Mouse (Mus musculus): Measurements from ENCODE around the gene Gm45208. TPM values are rescaled to one million over a fixed set of nuclear protein-coding genes. Genes with fewer than 3 reads are reported as not detected.
A peak's percentile ranks its signal among the peaks of the same experiment; 100 is the strongest.

Gm45208 gene
- polyA plus RNA-seq, 1 experiment from 2014 or later = 2.7 TPM

GRCm38 (mm10) chrX:7764657-7765280 is 42.7 kb downstream of the Gm45208 start:
- Histone ChIP-seq H3K4me1 (ENCODE audit: insufficient read depth, low read depth, low read length) (no peaks in the 10 kb centered on the region), H3K9me3 (ENCODE audit: low read length) (no peaks in the 10 kb centered on the region), H3K36me3 (ENCODE audit: insufficient read depth, low read length) (no peaks in the 10 kb centered on the region; the same call in 1 of the 2 replicates), H3K9ac (replicated peaks; ENCODE audit: low read depth) (no peak overlapping the region), H3K4me2 (replicated peaks; ENCODE audit: low read depth, low read length) (peak overlapping the region; percentile 59), H3K27me3 (replicated peaks; ENCODE audit: insufficient read depth, low read length) (no peaks in the 10 kb centered on the region), H3K4me3 (ENCODE audit: low read depth, low read length) (peak overlapping the region; percentile 23), H3K27ac (ENCODE audit: low read length) (0 out of 2 replicates have a peak overlapping the region, but pooled peaks have one; percentile 62)
- DNase-seq (ENCODE audit: low spot score) (no peak), ATAC-seq (no peak)
- 24% methylated on average over 8 of the region's 9 CpGs for WGBS
- TF ChIP-seq CTCF (IDR thresholded peaks at IDR 0.05) (no peak), EP300 (IDR thresholded peaks at IDR 0.05) (no peak)

- 25% methylated on average over 13 of the region's 13 CpGs for WGBS
- no peak for ATAC-seq
- no peak for DNase-seq (ENCODE audit: low spot score)
- peak overlapping the region; percentile 62 for H3K27ac ChIP-seq (ENCODE audit: low read length)
- H3K4me2 ChIP-seq (replicated peaks; ENCODE audit: low read depth, low read length) = peak overlapping the region; percentile 59
- H3K9me3 ChIP-seq (ENCODE audit: low read length) = no peaks in the 10 kb centered on the region
- TF ChIP-seq EP300 (IDR thresholded peaks at IDR 0.05) = no peak
- TF ChIP-seq CTCF (IDR thresholded peaks at IDR 0.05) = no peak
- no peaks in the 10 kb centered on the region; the same call in 1 of the 2 replicates for H3K36me3 ChIP-seq (ENCODE audit: insufficient read depth, low read length)
- no peaks in the 10 kb centered on the region for H3K27me3 ChIP-seq (replicated peaks; ENCODE audit: insufficient read depth, low read length)
- H3K4me1 ChIP-seq (ENCODE audit: insufficient read depth, low read depth, low read length) = no peaks in the 10 kb centered on the region
- H3K9ac ChIP-seq (replicated peaks; ENCODE audit: low read depth) = 0 out of 2 replicates have a peak overlapping the region, but pooled peaks have one; percentile 32
- peak overlapping the region; percentile 23 for H3K4me3 ChIP-seq (ENCODE audit: low read depth, low read length)
These were observed 43.2 kb downstream of the Gm45208 start for GRCm38 (mm10) chrX:7765281-7765670.

- ATAC-seq = peak; percentile 71
- Histone ChIP-seq H3K9me3 (ENCODE audit: low read length) (no peaks in the 10 kb centered on the region), H3K27ac (ENCODE audit: low read length) (peak overlapping the region; percentile 62)
These were observed 43.7 kb downstream of the Gm45208 start for GRCm38 (mm10) chrX:7765764-7766163.

GRCm38 (mm10) chrX:7769302-7770017 is 47.4 kb downstream of the Gm45208 start:
- no peak overlapping the region for H3K4me2 ChIP-seq (replicated peaks; ENCODE audit: low read depth, low read length)
- H3K4me3 ChIP-seq (ENCODE audit: low read depth, low read length) = no peak overlapping the region
- no peak overlapping the region for H3K27ac ChIP-seq (ENCODE audit: low read length)
- TF ChIP-seq EP300 (IDR thresholded peaks at IDR 0.05) (no peak), CTCF (IDR thresholded peaks at IDR 0.05) (no peak)
- DNase-seq (ENCODE audit: low spot score) (no peak), ATAC-seq (no peak)
- no peaks in the 10 kb centered on the region; the same call in 1 of the 2 replicates for H3K36me3 ChIP-seq (ENCODE audit: insufficient read depth, low read length)
- H3K9ac ChIP-seq (replicated peaks; ENCODE audit: low read depth) = no peak overlapping the region
- H3K4me1 ChIP-seq (ENCODE audit: insufficient read depth, low read depth, low read length) = no peaks in the 10 kb centered on the region
- H3K27me3 ChIP-seq (replicated peaks; ENCODE audit: insufficient read depth, low read length) = no peaks in the 10 kb centered on the region
- WGBS = 84% methylated on average over 7 of the region's 7 CpGs
- H3K9me3 ChIP-seq (ENCODE audit: low read length) = no peaks in the 10 kb centered on the region

More at GRCm38 (mm10) chrX:7765764-7766163, 43.7 kb downstream of the Gm45208 start:
- H3K4me1 ChIP-seq (ENCODE audit: insufficient read depth, low read depth, low read length) = no peaks in the 10 kb centered on the region
- no peak for TF ChIP-seq CTCF (IDR thresholded peaks at IDR 0.05)
- no peak for TF ChIP-seq EP300 (IDR thresholded peaks at IDR 0.05)
- WGBS = 8% methylated on average over 11 of the region's 11 CpGs
- peak overlapping the region; percentile 59 for H3K4me2 ChIP-seq (replicated peaks; ENCODE audit: low read depth, low read length)
- 0 out of 2 replicates have a peak overlapping the region, but pooled peaks have one; percentile 32 for H3K9ac ChIP-seq (replicated peaks; ENCODE audit: low read depth)
- peak overlapping the region; percentile 23 for H3K4me3 ChIP-seq (ENCODE audit: low read depth, low read length)
- peak; percentile 90 for DNase-seq (ENCODE audit: low spot score)
- H3K36me3 ChIP-seq (ENCODE audit: insufficient read depth, low read length) = no peaks in the 10 kb centered on the region; the same call in 1 of the 2 replicates
- H3K27me3 ChIP-seq (replicated peaks; ENCODE audit: insufficient read depth, low read length) = no peaks in the 10 kb centered on the region

GRCm38 (mm10) chrX:7772766-7773165 is 50.7 kb downstream of the Gm45208 start:
- Histone ChIP-seq H3K36me3 (ENCODE audit: insufficient read depth, low read length) (no peaks in the 10 kb centered on the region; the same call in 1 of the 2 replicates), H3K4me1 (ENCODE audit: insufficient read depth, low read depth, low read length) (no peaks in the 10 kb centered on the region), H3K27ac (ENCODE audit: low read length) (no peak overlapping the region), H3K4me3 (ENCODE audit: low read depth, low read length) (no peak overlapping the region), H3K4me2 (replicated peaks; ENCODE audit: low read depth, low read length) (no peak overlapping the region), H3K9ac (replicated peaks; ENCODE audit: low read depth) (no peak overlapping the region), H3K27me3 (replicated peaks; ENCODE audit: insufficient read depth, low read length) (no peaks in the 10 kb centered on the region), H3K9me3 (ENCODE audit: low read length) (no peaks in the 10 kb centered on the region)
- DNase-seq (ENCODE audit: low spot score) (no peak), ATAC-seq (no peak)
- no peak for TF ChIP-seq EP300 (IDR thresholded peaks at IDR 0.05)
- peak; percentile 50 for TF ChIP-seq CTCF (IDR thresholded peaks at IDR 0.05)
- 61% methylated on average over 2 of the region's 2 CpGs for WGBS

GRCm38 (mm10) chrX:7775501-7776205 is 53.6 kb downstream of the Gm45208 start:
- Histone ChIP-seq H3K9ac (replicated peaks; ENCODE audit: low read depth) (no peak overlapping the region), H3K36me3 (ENCODE audit: insufficient read depth, low read length) (no peaks in the 10 kb centered on the region), H3K4me3 (ENCODE audit: low read depth, low read length) (no peak overlapping the region), H3K27ac (ENCODE audit: low read length) (no peak overlapping the region), H3K4me2 (replicated peaks; ENCODE audit: low read depth, low read length) (no peak overlapping the region), H3K9me3 (ENCODE audit: low read length) (no peaks in the 10 kb centered on the region), H3K27me3 (replicated peaks; ENCODE audit: insufficient read depth, low read length) (no peaks in the 10 kb centered on the region), H3K4me1 (ENCODE audit: insufficient read depth, low read depth, low read length) (no peaks in the 10 kb centered on the region)
- ATAC-seq (no peak), DNase-seq (ENCODE audit: low spot score) (no peak)
- TF ChIP-seq CTCF (IDR thresholded peaks at IDR 0.05) (no peak), EP300 (IDR thresholded peaks at IDR 0.05) (no peak)
- WGBS = 73% methylated on average over 9 of the region's 9 CpGs

Measured in lung, postnatal 0 days (tissue).